In genomic region chr1:177448121-177448561, GRCm38 (mm10) we compare ENCODE assay signal across 10 mouse cellular contexts. TPM values are rescaled to one million over a fixed set of nuclear protein-coding genes. Genes with fewer than 3 reads are reported as not detected.
DNase-seq lines count a peak whose midpoint lies in the region; ATAC-seq and TF ChIP-seq lines count a peak whose summit lies in the region.
"Had no signal": no experiment of that assay in that cellular context is flagged by ENCODE, and none has a peak within 500 bp of the region (broad histone marks: within the 10 kb centered on the region; RNA-seq: fewer than 3 reads in every experiment).

No protein-coding gene starts in this region.

- no peaks in the 10 kb centered on the region for H3K27me3 ChIP-seq in intestine, embryonic 14.5 days (replicated peaks; ENCODE audit: control insufficient read depth, insufficient read depth, low read length)
- H3K27me3 ChIP-seq in intestine, embryonic 16.5 days (replicated peaks; ENCODE audit: control insufficient read depth, insufficient read depth, low read length), result no peaks in the 10 kb centered on the region
- no peaks in the 10 kb centered on the region for H3K27me3 ChIP-seq in forebrain, postnatal 0 days (ENCODE audit: insufficient read depth, low read length)
- H3K27me3 ChIP-seq in midbrain, embryonic 16.5 days (ENCODE audit: control insufficient read depth, insufficient read depth, low read depth, low read length), result no peaks in the 10 kb centered on the region
- H3K27me3 ChIP-seq: heart, embryonic 15.5 days had no signal

- no peak for DNase-seq in intestine, embryonic 14.5 days (ENCODE audit: low spot score)
- DNase-seq in cerebellum, adult 8-10 months, result peak; percentile 63
- DNase-seq in forebrain, postnatal 0 days, result peak; percentile 60
- DNase-seq in frontal cortex, postnatal 10 days (ENCODE audit: low spot score in 2 of 2), result no peak
- DNase-seq in spleen, postnatal 4 days (ENCODE audit: low spot score in 2 of 2), result no peak
- DNase-seq in spleen, postnatal 36 days (ENCODE audit: low spot score in 2 of 2), result no peak

- no peak overlapping the region for H3K4me3 ChIP-seq in intestine, embryonic 14.5 days (ENCODE audit: low read depth, low read length)
- no peak overlapping the region for H3K4me3 ChIP-seq in intestine, embryonic 16.5 days (ENCODE audit: low read length)
- peak overlapping the region; percentile 81 for H3K4me3 ChIP-seq in forebrain, postnatal 0 days (ENCODE audit: low read depth, low read length)
- H3K4me3 ChIP-seq in midbrain, embryonic 16.5 days (ENCODE audit: low read depth, low read length), result peak overlapping the region; percentile 23
- H3K4me3 ChIP-seq: heart, embryonic 15.5 days had no signal

- TF ChIP-seq CTCF in forebrain, postnatal 0 days (IDR thresholded peaks at IDR 0.05; ENCODE audit: low read depth), result no peak

- WGBS in intestine, embryonic 14.5 days, result 90% methylated on average over 25 of the region's 25 CpGs
- WGBS in intestine, embryonic 16.5 days, result 88% methylated on average over 25 of the region's 25 CpGs
- 55% methylated on average over 25 of the region's 25 CpGs for WGBS in forebrain, postnatal 0 days
- 68% methylated on average over 25 of the region's 25 CpGs for WGBS in midbrain, embryonic 16.5 days

- no peak overlapping the region for H3K9ac ChIP-seq in intestine, embryonic 14.5 days (ENCODE audit: low read length)
- H3K9ac ChIP-seq in intestine, embryonic 16.5 days (ENCODE audit: low read depth, low read length), result no peak overlapping the region
- H3K9ac ChIP-seq in forebrain, postnatal 0 days, result peak overlapping the region; percentile 80
- peak overlapping the region; percentile 0; the same call in 1 of the 2 replicates for H3K9ac ChIP-seq in midbrain, embryonic 16.5 days (ENCODE audit: low read depth, low read length)
- H3K9ac ChIP-seq: heart, embryonic 15.5 days had no signal

- peaks cover 22% of the 10 kb centered on the region for H3K36me3 ChIP-seq in intestine, embryonic 14.5 days (ENCODE audit: control insufficient read depth, insufficient read depth, low read length)
- peaks cover 12% of the 10 kb centered on the region for H3K36me3 ChIP-seq in intestine, embryonic 16.5 days (ENCODE audit: control insufficient read depth, insufficient read depth, low read length)
- H3K36me3 ChIP-seq in forebrain, postnatal 0 days (ENCODE audit: insufficient read depth), result peaks cover 11% of the 10 kb centered on the region
- peaks cover 6% of the 10 kb centered on the region; the same call in 1 of the 2 replicates for H3K36me3 ChIP-seq in midbrain, embryonic 16.5 days (ENCODE audit: control insufficient read depth, insufficient read depth, low read length)

- ATAC-seq in intestine, embryonic 14.5 days (replicated peaks; ENCODE audit: low FRiP score, low TSS enrichment, low read depth), result no peak
- no peak for ATAC-seq in intestine, embryonic 16.5 days
- peak; percentile 5; the same call in 1 of the 2 replicates for ATAC-seq in forebrain, postnatal 0 days
- ATAC-seq in midbrain, embryonic 16.5 days, result no peak

- 0 out of 2 replicates have a peak overlapping the region, but pooled peaks have one; percentile 18 for H3K27ac ChIP-seq in intestine, embryonic 14.5 days (ENCODE audit: low read depth)
- no peak overlapping the region; the same call in 1 of the 2 replicates for H3K27ac ChIP-seq in intestine, embryonic 16.5 days (ENCODE audit: low read length)
- peak overlapping the region; percentile 97 for H3K27ac ChIP-seq in forebrain, postnatal 0 days (ENCODE audit: low read depth, low read length)
- peak overlapping the region; percentile 53 for H3K27ac ChIP-seq in midbrain, embryonic 16.5 days (ENCODE audit: low read length)
- H3K27ac ChIP-seq: heart, embryonic 15.5 days; macrophage had no signal

- peaks cover 13% of the 10 kb centered on the region for H3K4me1 ChIP-seq in intestine, embryonic 14.5 days (replicated peaks; ENCODE audit: control insufficient read depth, insufficient read depth, low read length)
- H3K4me1 ChIP-seq in intestine, embryonic 16.5 days (ENCODE audit: control insufficient read depth, insufficient read depth, low read length), result peaks cover 6% of the 10 kb centered on the region; the same call in 1 of the 2 replicates
- H3K4me1 ChIP-seq in forebrain, postnatal 0 days (ENCODE audit: insufficient read depth), result no peaks in the 10 kb centered on the region
- H3K4me1 ChIP-seq in midbrain, embryonic 16.5 days (ENCODE audit: control insufficient read depth, insufficient read depth, low read length), result peaks cover 39% of the 10 kb centered on the region

- H3K9me3 ChIP-seq in intestine, embryonic 14.5 days (ENCODE audit: control insufficient read depth, low read length), result no peaks in the 10 kb centered on the region
- no peaks in the 10 kb centered on the region for H3K9me3 ChIP-seq in intestine, embryonic 16.5 days (ENCODE audit: control insufficient read depth, low read length)
- no peaks in the 10 kb centered on the region for H3K9me3 ChIP-seq in forebrain, postnatal 0 days (ENCODE audit: low read length)
- H3K9me3 ChIP-seq in midbrain, embryonic 16.5 days (replicated peaks; ENCODE audit: control insufficient read depth, low read length, poor library complexity, severe bottlenecking), result no peaks in the 10 kb centered on the region
- H3K9me3 ChIP-seq: heart, embryonic 15.5 days had no signal

- peak overlapping the region; percentile 13; the same call in 1 of the 2 replicates for H3K4me2 ChIP-seq in intestine, embryonic 14.5 days (ENCODE audit: low read length)
- no peak overlapping the region for H3K4me2 ChIP-seq in intestine, embryonic 16.5 days (ENCODE audit: low read depth, low read length)
- H3K4me2 ChIP-seq in forebrain, postnatal 0 days (ENCODE audit: low read depth), result peak overlapping the region; percentile 45
- peak overlapping the region; percentile 27 for H3K4me2 ChIP-seq in midbrain, embryonic 16.5 days (ENCODE audit: low read length)
- H3K4me2 ChIP-seq: heart, embryonic 15.5 days had no signal

RNA-seq across cellular contexts. Expression of gene Zbtb18, which starts 6.0 kb away (rescaled TPM):
- 2.9 and 4.7 TPM in 2 replicates for polyA plus RNA-seq in intestine, embryonic 14.5 days (2014; fragmentation: Nextera tagmentation; extraction: Ambion mirVana)
- polyA plus RNA-seq in intestine, embryonic 16.5 days (2015; fragmentation: Nextera tagmentation; extraction: Ambion mirVana), result 1.1 and 1.3 TPM in 2 replicates
- total RNA-seq in forebrain, postnatal 0 days (2014; rRNA removed), result 301 and 445 TPM in 2 replicates
- polyA plus RNA-seq in forebrain, postnatal 0 days (2015; fragmentation: Nextera tagmentation; extraction: Ambion mirVana), result 88.6 and 138 TPM in 2 replicates
- 3.6 and 4.4 TPM in 2 replicates for polyA plus RNA-seq in midbrain, embryonic 16.5 days (2015; fragmentation: Nextera tagmentation; extraction: Ambion mirVana)

Comparison
In these comparisons a context has a peak if more than half of its experiments do, and no peak if none do; other contexts are left out.
1. DNase-seq: peak in cerebellum, adult 8-10 months (single experiment) and forebrain, postnatal 0 days (single experiment); none in intestine, embryonic 14.5 days (single experiment), frontal cortex, postnatal 10 days (0 of 2), spleen, postnatal 4 days (0 of 2) and spleen, postnatal 36 days (0 of 2).
2. H3K4me3 ChIP-seq: peak in forebrain, postnatal 0 days (single experiment) and midbrain, embryonic 16.5 days (single experiment); none in intestine, embryonic 14.5 days (single experiment) and intestine, embryonic 16.5 days (single experiment).
3. H3K9ac ChIP-seq: peak in forebrain, postnatal 0 days (single experiment) and midbrain, embryonic 16.5 days (single experiment); none in intestine, embryonic 14.5 days (single experiment) and intestine, embryonic 16.5 days (single experiment).
4. RNA of gene Zbtb18, which starts 6.0 kb away (polyA plus RNA-seq): 88.6 to 138 TPM in forebrain, postnatal 0 days; 2.9 to 4.7 TPM in intestine, embryonic 14.5 days, 3.6 to 4.4 TPM in midbrain, embryonic 16.5 days and 1.1 to 1.3 TPM in intestine, embryonic 16.5 days; every median in the first group is over 10 times any median in the second.